Mouse (Mus musculus): ENCODE measurements around the gene Gm26920. TPM values are rescaled to one million over a fixed set of nuclear protein-coding genes. Genes with fewer than 3 reads are reported as not detected.

Gene Gm26920
- polyA plus RNA-seq (2012; rRNA removed) (0.13 TPM in 1 of 2 replicates, not detected in the other), polyA plus RNA-seq (2014; fragmentation: Nextera tagmentation; extraction: Ambion mirVana) (0.23 TPM in 1 of 2 replicates, not detected in the other)

- Histone ChIP-seq H3K9ac (replicated peaks) (peak within 1 kb of the TSS; percentile 75), H3K4me3 (ENCODE audit: insufficient read depth in 1 of 2, low read depth in 2 of 2, low read length in 2 of 2) (peak within 1 kb of the TSS; percentile 58 to 70), H3K27ac (peak within 1 kb of the TSS; percentile 70), H3K4me2 (ENCODE audit: low read depth) (peak within 1 kb of the TSS; percentile 97), H3K4me1 (replicated peaks; ENCODE audit: control insufficient read depth in 2 of 2, insufficient read depth in 2 of 2, low read length in 1 of 2) (peaks cover 12 to 16% of the 10 kb centered on the region in 2 experiments), H3K9me3 (ENCODE audit: control insufficient read depth, low read length) (no peaks in the 10 kb centered on the region), H3K27me3 (ENCODE audit: control insufficient read depth, insufficient read depth, low read length) (no peaks in the 10 kb centered on the region), H3K36me3 (replicated peaks; ENCODE audit: control insufficient read depth, insufficient read depth, low read depth) (no peaks in the 10 kb centered on the region)
- peak; percentile 91 for ATAC-seq (ENCODE audit: insufficient read depth)
- DNase-seq (ENCODE audit: low read depth in 3 of 3, low spot score in 3 of 3), result peak; percentile 96 to 99 (median 97)
- under 1% methylated on average over 40 of the region's 40 CpGs for WGBS (ENCODE audit: insufficient replicate concordance)
- TF ChIP-seq CTCF (IDR thresholded peaks at IDR 0.05; ENCODE audit: low read depth), result no peak
- peak; percentile 76 for TF ChIP-seq EP300 (IDR thresholded peaks at IDR 0.05; ENCODE audit: low read depth)
Measured at GRCm38 (mm10) chr7:30090092-30090969, at the start of gene Gm26920, which contains the start of gene Zfp566. Gene Gm26920, minus strand, starts transcription at chr7:30090410. Gene Zfp566, minus strand, starts transcription at chr7:30090527.

- H3K9me3 ChIP-seq (ENCODE audit: control insufficient read depth, low read length), result no peaks in the 10 kb centered on the region; the same call in 1 of the 2 replicates
- H3K9ac ChIP-seq (replicated peaks), result no peak overlapping the region
- WGBS (ENCODE audit: insufficient replicate concordance), result 84% methylated on average over 10 of the region's 10 CpGs
- H3K27ac ChIP-seq, result no peak overlapping the region
- no peak overlapping the region for H3K4me3 ChIP-seq (ENCODE audit: insufficient read depth in 1 of 2, low read depth in 2 of 2, low read length in 2 of 2)
- no peaks in the 10 kb centered on the region for H3K27me3 ChIP-seq (ENCODE audit: control insufficient read depth, insufficient read depth, low read length)
- ATAC-seq (ENCODE audit: insufficient read depth) (no peak), DNase-seq (ENCODE audit: low read depth in 3 of 3, low spot score in 3 of 3) (no peak)
- H3K4me2 ChIP-seq (ENCODE audit: low read depth), result no peak overlapping the region
- no peaks in the 10 kb centered on the region for H3K4me1 ChIP-seq (replicated peaks; ENCODE audit: control insufficient read depth in 2 of 2, insufficient read depth in 2 of 2, low read length in 1 of 2)
- no peak for TF ChIP-seq CTCF (IDR thresholded peaks at IDR 0.05; ENCODE audit: low read depth)
- no peaks in the 10 kb centered on the region; the same call in none of the 2 replicates for H3K36me3 ChIP-seq (replicated peaks; ENCODE audit: control insufficient read depth, insufficient read depth, low read depth)
Measured at GRCm38 (mm10) chr7:30136826-30137225, 46.6 kb upstream of the Gm26920 start.

DNA sequence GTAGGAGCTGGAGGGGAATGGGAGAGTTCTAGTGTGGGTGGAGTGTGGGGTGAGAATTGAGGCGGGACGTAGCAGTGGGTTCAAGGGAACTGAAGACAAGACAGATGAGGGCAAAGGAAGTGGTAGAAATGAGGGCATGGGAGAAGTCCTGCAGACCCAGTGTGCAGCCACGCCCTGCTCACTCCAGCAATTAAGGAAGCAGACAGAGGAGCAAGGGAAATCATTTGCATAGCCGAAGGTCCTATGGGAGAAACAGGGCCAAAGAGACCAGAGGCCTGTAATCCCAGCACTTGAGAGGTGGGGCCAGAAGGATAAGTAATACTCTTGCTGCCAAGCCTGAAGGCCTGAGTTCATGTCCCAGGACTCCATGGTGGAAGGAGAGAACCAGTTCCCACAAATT lies 42.2 kb upstream of the Gm26920 start:
- Histone ChIP-seq H3K27me3 (ENCODE audit: control insufficient read depth, insufficient read depth, low read length) (no peaks in the 10 kb centered on the region), H3K9ac (replicated peaks) (no peak overlapping the region), H3K9me3 (ENCODE audit: control insufficient read depth, low read length) (no peaks in the 10 kb centered on the region; the same call in 1 of the 2 replicates), H3K4me1 (replicated peaks; ENCODE audit: control insufficient read depth in 2 of 2, insufficient read depth in 2 of 2, low read length in 1 of 2) (no peaks in the 10 kb centered on the region), H3K4me2 (ENCODE audit: low read depth) (no peak overlapping the region), H3K27ac (no peak overlapping the region), H3K36me3 (replicated peaks; ENCODE audit: control insufficient read depth, insufficient read depth, low read depth) (no peaks in the 10 kb centered on the region; the same call in none of the 2 replicates), H3K4me3 (ENCODE audit: insufficient read depth in 1 of 2, low read depth in 2 of 2, low read length in 2 of 2) (no peak overlapping the region)
- ATAC-seq (ENCODE audit: insufficient read depth), result no peak
- DNase-seq (ENCODE audit: low read depth in 3 of 3, low spot score in 3 of 3), result no peak
- 72% methylated on average over 4 of the region's 4 CpGs for WGBS (ENCODE audit: insufficient replicate concordance)
- TF ChIP-seq EP300 (IDR thresholded peaks at IDR 0.05; ENCODE audit: low read depth) (no peak), CTCF (IDR thresholded peaks at IDR 0.05; ENCODE audit: low read depth) (no peak)

DNA sequence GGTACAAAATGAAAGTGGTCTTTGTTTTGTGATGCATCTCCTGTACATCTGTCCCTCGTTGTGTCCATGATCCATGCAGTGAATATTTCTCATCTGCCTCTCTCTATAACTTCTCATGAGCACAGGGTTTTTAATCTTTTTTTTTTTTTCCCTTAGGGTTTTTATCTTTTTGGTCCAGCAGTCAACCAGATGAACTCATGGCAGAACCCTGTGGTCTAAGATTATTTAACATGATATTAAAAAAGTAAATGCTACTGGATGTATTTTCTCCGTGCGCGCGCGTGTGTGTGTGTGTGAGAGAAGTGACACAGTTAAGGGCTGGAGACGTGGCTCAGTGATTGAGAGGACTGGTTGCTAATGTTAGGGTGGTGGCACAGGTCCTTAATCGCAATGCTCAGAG lies 39.7 kb upstream of the Gm26920 start:
- Histone ChIP-seq H3K4me3 (ENCODE audit: insufficient read depth in 1 of 2, low read depth in 2 of 2, low read length in 2 of 2) (no peak overlapping the region), H3K9me3 (ENCODE audit: control insufficient read depth, low read length) (no peaks in the 10 kb centered on the region; the same call in 1 of the 2 replicates), H3K36me3 (replicated peaks; ENCODE audit: control insufficient read depth, insufficient read depth, low read depth) (no peaks in the 10 kb centered on the region; the same call in none of the 2 replicates), H3K4me1 (replicated peaks; ENCODE audit: control insufficient read depth in 2 of 2, insufficient read depth in 2 of 2, low read length in 1 of 2) (no peaks in the 10 kb centered on the region), H3K27me3 (ENCODE audit: control insufficient read depth, insufficient read depth, low read length) (no peaks in the 10 kb centered on the region), H3K9ac (replicated peaks) (no peak overlapping the region), H3K27ac (no peak overlapping the region), H3K4me2 (ENCODE audit: low read depth) (no peak overlapping the region)
- 71% methylated on average over 8 of the region's 8 CpGs for WGBS (ENCODE audit: insufficient replicate concordance)
- ATAC-seq (ENCODE audit: insufficient read depth), result no peak
- no peak for DNase-seq (ENCODE audit: low read depth in 3 of 3, low spot score in 3 of 3)
- TF ChIP-seq EP300 (IDR thresholded peaks at IDR 0.05; ENCODE audit: low read depth) (no peak), CTCF (IDR thresholded peaks at IDR 0.05; ENCODE audit: low read depth) (no peak)

DNA sequence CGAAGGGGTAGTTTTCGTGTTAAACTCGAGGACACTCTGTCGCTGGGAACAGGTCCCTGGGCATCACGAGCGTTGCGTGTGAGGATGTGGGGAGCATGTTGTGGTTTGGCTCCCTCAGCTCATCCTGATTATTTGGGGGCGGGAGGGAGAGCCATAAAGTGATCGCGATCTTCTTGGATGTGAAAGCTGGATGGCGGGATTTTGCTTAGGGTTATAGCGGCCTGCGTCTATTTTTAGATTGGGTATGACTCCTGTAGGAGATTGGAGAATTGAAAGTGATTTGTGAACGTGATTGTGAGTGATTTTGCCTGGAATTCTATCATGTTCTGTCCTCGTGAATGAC lies 31.9 kb upstream of the Gm26920 start:
- ATAC-seq (ENCODE audit: insufficient read depth) (no peak), DNase-seq (ENCODE audit: low read depth in 3 of 3, low spot score in 3 of 3) (no peak)
- no peak for TF ChIP-seq CTCF (IDR thresholded peaks at IDR 0.05; ENCODE audit: low read depth)
- TF ChIP-seq EP300 (IDR thresholded peaks at IDR 0.05; ENCODE audit: low read depth), result no peak
- Histone ChIP-seq H3K36me3 (replicated peaks; ENCODE audit: control insufficient read depth, insufficient read depth, low read depth) (no peaks in the 10 kb centered on the region), H3K27me3 (ENCODE audit: control insufficient read depth, insufficient read depth, low read length) (no peaks in the 10 kb centered on the region), H3K9me3 (ENCODE audit: control insufficient read depth, low read length) (no peaks in the 10 kb centered on the region), H3K4me3 (ENCODE audit: insufficient read depth in 1 of 2, low read depth in 2 of 2, low read length in 2 of 2) (peak overlapping the region; percentile 73 to 92), H3K9ac (replicated peaks) (peak overlapping the region; percentile 83), H3K4me2 (ENCODE audit: low read depth) (peak overlapping the region; percentile 87), H3K4me1 (replicated peaks; ENCODE audit: control insufficient read depth in 2 of 2, insufficient read depth in 2 of 2, low read length in 1 of 2) (peaks cover 0 to 3% of the 10 kb centered on the region in 2 experiments; a peak in 1 of 4 replicates), H3K27ac (no peak overlapping the region)
- WGBS (ENCODE audit: insufficient replicate concordance), result 6% methylated on average over 15 of the region's 15 CpGs
